Mouse (Mus musculus) cerebellum, adult 2 months (tissue): ENCODE data around the gene Acot5. TPM values are rescaled to one million over a fixed set of nuclear protein-coding genes. Genes with fewer than 3 reads are reported as not detected.
A peak's percentile ranks its signal among the peaks of the same experiment; 100 is the strongest.
"Not testable (repeated sequence)": the region's sequence is repeated elsewhere in the genome, so short reads cannot be mapped to it uniquely, and the experiment has no call there.

Source experiments
- DNase-seq, 2 experiments: peaks; one replicate each; pipeline ENCODE4 v3.0.0; 2021
- H3K27ac ChIP-seq: fragments of 200-500 bp; 2 replicates; pipeline ENCODE4 v1.5.1; 2012; ENCODE audit warnings: low read length, control low read depth, inconsistent platforms; ENCODE audit not compliant: insufficient read depth
- H3K27me3 ChIP-seq: fragments of 200-500 bp; 2 replicates; pipeline ENCODE4 v1.6.1; 2012; ENCODE audit warnings: inconsistent platforms, mild to moderate bottlenecking, low read length, moderate library complexity; ENCODE audit not compliant: control insufficient read depth, insufficient read depth
- H3K4me1 ChIP-seq: fragments of 200-500 bp; 2 replicates; pipeline ENCODE4 v1.6.1; 2011; ENCODE audit warnings: low read length; ENCODE audit not compliant: control insufficient read depth, insufficient read depth
- H3K4me3 ChIP-seq: fragments of 200-500 bp; replicated peaks from 2 replicates; pipeline ENCODE3; 2011; ENCODE audit warnings: mild to moderate bottlenecking, low read depth, low read length, control low read depth; ENCODE audit not compliant: insufficient read depth
- CTCF ChIP-seq: fragments of 200-500 bp; IDR thresholded peaks from 2 replicates; pipeline ENCODE4 v1.5.1; 2011; ENCODE audit warnings: low read depth, mild to moderate bottlenecking, control low read depth, low read length, moderate library complexity, borderline replicate concordance; ENCODE audit not compliant: insufficient read depth
- POLR2A ChIP-seq: fragments of 200-500 bp; IDR thresholded peaks from 2 replicates; pipeline ENCODE4 v1.6.1; 2011; ENCODE audit warnings: low read length, control low read depth, borderline replicate concordance; ENCODE audit not compliant: insufficient read depth
- WGBS: fragments of 180-500 bp; shearing (Covaris S2); methylation state at CpG from one replicate; pipeline ENCODE4 v1.1.7; 2018; 5-methylcytosine and 5-hydroxymethylcytosine counted together
- polyA plus RNA-seq: library from polyadenylated mRNA; depleted of rRNA; stranded (reverse); fragments of >200 nt; gene quantifications from 2 replicates; pipeline ENCODE4 v1.2.3, GENCODE M21; 2012

Acot5 gene
- polyA plus RNA-seq, 1 experiment = 1.3 TPM

DNA sequence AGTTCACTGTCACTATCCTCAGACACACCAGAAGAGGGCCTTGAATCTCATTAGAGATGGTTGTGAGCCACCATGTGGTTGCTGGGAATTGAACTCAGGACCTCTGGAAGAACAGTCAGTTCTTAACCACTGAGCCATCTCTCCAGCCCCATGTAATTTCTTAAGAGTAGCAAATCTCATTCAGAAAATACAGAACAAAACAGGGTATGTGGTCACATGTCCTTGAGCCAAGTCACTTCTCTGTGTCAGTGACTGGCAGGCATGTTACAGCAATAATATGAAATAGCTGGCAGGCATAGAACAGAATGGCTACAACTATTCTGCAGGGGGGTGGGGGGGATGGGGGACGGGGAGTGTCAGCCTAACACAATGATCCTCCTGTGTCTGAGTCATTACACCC lies 30.9 kb downstream of the Acot5 start:
- TF ChIP-seq POLR2A (no peak), CTCF (no peak)
- no peak for DNase-seq
- H3K27me3 ChIP-seq = no peaks in the 10 kb centered on the region
- H3K27ac ChIP-seq = no peak overlapping the region
- no peaks in the 10 kb centered on the region for H3K4me1 ChIP-seq
- 31% methylated on average over 1 of the region's 1 CpGs for WGBS
- H3K4me3 ChIP-seq = no peak overlapping the region

DNA sequence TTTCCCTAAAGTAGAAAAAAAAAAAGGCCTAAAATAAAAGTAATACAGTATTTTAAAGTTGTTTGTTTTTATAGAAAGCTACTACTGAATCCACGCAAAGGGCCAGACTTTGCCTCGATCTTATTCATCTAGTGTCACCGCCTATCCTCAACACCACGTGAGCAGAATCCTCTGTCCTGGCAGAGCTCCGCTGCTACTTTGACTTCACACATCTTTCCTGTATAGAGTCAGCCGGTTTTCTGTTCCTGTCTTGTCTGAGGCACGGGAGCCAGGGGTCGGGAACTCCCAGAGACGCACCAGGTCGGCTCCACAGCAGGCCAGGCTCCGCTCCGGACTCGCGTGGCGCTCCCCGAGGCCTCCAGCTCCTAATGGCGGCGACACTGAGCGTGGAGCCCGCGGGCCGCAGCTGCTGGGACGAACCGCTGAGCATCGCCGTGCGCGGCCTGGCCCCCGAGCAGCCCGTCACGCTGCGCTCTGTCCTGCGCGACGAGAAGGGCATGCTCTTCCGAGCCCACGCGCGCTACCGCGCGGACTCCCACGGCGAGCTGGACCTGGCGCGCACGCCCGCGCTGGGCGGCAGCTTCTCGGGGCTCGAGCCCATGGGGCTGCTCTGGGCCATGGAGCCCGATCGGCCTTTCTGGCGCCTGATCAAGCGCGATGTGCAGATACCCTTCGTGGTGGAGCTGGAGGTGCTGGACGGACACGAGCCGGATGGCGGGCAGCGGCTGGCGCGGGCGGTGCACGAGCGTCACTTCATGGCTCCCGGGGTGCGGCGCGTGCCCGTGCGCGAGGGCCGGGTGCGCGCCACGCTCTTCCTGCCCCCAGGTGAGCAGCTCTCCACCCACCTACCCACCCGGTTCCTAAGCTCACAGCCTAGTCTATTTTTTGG lies 31.7 kb downstream of the Acot5 start, which contains the start of gene Acot6:
Acot6 (plus strand) TSS at position 51 of the 889 bp plus-strand sequence.
- not testable (repeated sequence) for H3K4me1 ChIP-seq, H3K27me3 ChIP-seq
- DNase-seq = peak; percentile 49 to 69
- peak within 1 kb of the TSS; percentile 56 for H3K4me3 ChIP-seq
- under 1% methylated on average over 80 of the region's 80 CpGs for WGBS
- H3K27ac ChIP-seq = peak within 1 kb of the TSS; percentile 4; the same call in 1 of the 2 replicates

DNA sequence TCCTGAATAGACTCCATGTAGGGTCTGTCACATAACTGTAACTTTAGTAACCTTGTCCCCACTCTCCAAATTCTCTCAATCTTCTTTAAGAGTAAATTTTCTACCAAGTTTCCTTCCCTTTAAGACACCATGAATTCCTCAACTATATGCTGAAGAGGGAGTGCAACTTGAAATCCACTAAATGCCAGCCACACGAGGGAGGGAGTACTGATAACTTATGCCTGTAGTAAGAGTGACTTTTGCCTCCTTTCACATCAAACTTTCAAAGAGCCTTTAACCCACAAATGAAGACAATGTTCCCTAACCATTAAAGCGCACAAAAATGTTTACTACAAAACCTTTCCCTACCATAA lies 32.3 kb downstream of the Acot5 start:
- WGBS = 70% methylated on average over 2 of the region's 2 CpGs
- no peak for DNase-seq
- peak overlapping the region; percentile 56 for H3K4me3 ChIP-seq
- H3K27me3 ChIP-seq = no peaks in the 10 kb centered on the region
- no peaks in the 10 kb centered on the region for H3K4me1 ChIP-seq
- no peak overlapping the region for H3K27ac ChIP-seq
- TF ChIP-seq CTCF (no peak), POLR2A (no peak)

DNA sequence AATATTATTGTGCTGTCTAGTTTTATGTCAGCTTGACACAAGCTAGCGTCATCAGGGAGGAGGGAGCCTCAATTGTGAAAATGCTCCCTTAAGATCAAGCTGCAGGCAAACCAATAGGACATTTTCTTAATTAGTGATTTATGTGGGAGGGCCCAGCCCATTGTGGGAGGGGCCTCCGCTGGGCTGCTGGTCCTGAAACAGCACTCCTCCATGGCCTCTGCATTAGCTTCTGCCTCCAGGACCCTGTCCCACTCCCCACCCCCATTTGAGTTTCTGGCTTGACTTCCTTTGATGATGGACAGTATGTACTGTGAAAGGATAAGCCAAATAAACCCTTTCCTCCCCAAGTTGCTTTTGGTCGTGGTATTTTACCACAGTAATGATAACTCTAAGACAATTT lies 37.9 kb downstream of the Acot5 start:
- DNase-seq = no peak
- Histone ChIP-seq H3K27me3 (no peaks in the 10 kb centered on the region), H3K27ac (no peak overlapping the region), H3K4me3 (no peak overlapping the region), H3K4me1 (no peaks in the 10 kb centered on the region)
- TF ChIP-seq CTCF (no peak), POLR2A (no peak)
- 92% methylated on average over 3 of the region's 3 CpGs for WGBS

DNA sequence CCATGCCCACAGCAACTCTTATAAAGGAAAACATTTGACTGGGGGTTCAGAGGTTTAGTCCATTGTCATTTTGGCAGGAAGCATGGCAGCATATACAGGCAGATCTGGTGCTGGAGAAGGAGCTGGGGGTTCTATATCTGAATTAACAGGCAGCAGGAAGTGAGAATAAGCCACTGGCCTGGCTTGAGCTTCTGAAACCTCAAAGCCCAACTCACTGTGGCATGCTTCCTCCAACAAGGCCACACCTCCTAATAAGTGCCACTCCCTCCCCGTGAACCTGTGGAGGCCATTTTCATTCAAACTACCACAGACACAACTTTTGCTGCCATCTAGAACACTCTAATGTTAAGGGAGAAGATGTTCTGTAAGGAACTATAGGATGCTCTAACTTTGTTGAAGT lies 38.6 kb downstream of the Acot5 start:
- WGBS = 64% methylated on average over 1 of the region's 1 CpGs
- no peaks in the 10 kb centered on the region for H3K4me1 ChIP-seq
- TF ChIP-seq POLR2A (no peak), CTCF (no peak)
- no peak overlapping the region for H3K4me3 ChIP-seq
- H3K27me3 ChIP-seq = no peaks in the 10 kb centered on the region
- H3K27ac ChIP-seq = no peak overlapping the region
- no peak for DNase-seq

DNA sequence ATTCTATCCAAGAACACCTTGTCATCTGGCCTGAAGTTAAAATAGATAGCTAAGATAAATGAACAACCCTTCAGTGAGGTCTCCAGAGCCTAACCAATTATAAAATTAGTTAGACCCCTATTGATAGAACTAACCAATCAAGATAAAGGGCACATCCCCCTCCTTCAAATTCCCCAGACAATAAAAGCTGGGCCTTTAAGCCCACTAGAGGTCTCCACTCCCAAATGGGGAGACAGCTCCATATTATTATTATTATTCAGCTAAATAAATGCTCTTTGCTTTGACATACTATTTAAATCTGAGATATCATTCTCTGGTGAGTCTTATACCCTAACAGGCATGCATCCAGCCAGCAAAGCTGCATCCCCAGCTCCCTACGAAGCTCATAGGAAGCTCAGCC lies 40.8 kb downstream of the Acot5 start:
- no peaks in the 10 kb centered on the region for H3K4me1 ChIP-seq
- H3K27me3 ChIP-seq = no peaks in the 10 kb centered on the region
- WGBS = 82% methylated on average over 1 of the region's 1 CpGs
- no peak overlapping the region for H3K4me3 ChIP-seq
- no peak for DNase-seq
- no peak overlapping the region for H3K27ac ChIP-seq
- TF ChIP-seq CTCF (no peak), POLR2A (no peak)

DNA sequence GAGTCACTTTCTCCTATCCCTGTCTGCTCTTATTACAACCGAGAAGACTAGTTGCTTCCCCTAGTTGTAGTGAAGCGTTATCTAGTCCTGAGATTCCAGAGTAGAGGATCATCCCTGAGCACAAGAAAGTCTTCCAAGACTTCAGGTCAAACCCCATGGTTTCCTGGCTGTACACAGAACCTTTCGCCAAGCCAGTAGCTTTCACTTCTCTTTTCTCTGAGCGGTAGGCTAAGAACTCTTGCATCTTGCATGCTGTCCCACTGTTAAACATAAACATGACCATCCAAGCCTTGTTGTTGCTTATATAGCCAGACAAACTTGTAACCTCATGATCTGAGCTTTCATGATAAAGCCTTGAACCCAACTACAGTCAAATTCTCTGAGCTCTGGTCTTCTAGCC lies 41.7 kb downstream of the Acot5 start:
- no peak overlapping the region for H3K27ac ChIP-seq
- 92% methylated on average over 4 of the region's 4 CpGs for WGBS
- no peak for DNase-seq
- no peaks in the 10 kb centered on the region for H3K27me3 ChIP-seq
- no peaks in the 10 kb centered on the region for H3K4me1 ChIP-seq
- TF ChIP-seq POLR2A (no peak), CTCF (no peak)
- H3K4me3 ChIP-seq = no peak overlapping the region

DNA sequence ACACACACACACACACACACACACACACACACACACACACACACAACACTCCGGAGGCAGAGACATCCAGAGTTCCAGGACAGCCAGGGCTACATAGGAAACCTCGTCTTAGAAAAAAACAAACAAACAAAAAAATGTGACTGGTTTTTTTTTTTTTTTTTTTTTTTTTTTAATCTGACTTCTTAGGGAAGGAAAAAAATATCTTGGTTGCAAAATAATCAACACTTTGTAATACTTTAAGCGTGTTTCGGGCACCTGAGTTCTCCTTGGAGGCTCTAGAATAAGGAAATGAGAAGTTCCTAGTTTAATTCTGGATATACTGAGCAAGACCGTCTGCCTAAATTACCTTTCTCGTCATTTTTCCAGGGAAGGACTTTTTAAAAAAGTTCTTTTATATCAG lies 44.6 kb downstream of the Acot5 start:
- H3K27me3 ChIP-seq = no peaks in the 10 kb centered on the region
- no peak overlapping the region for H3K27ac ChIP-seq
- TF ChIP-seq CTCF = no peak
- no peak for TF ChIP-seq POLR2A
- peak overlapping the region; percentile 49 for H3K4me3 ChIP-seq
- no peak for DNase-seq
- H3K4me1 ChIP-seq = no peaks in the 10 kb centered on the region
- 28% methylated on average over 6 of the region's 6 CpGs for WGBS
